Comparison of ENCODE assay signal across 18 mouse cellular contexts in genomic region chr13:9684153-9684923, GRCm38 (mm10).
DNase-seq lines count a peak whose midpoint lies in the region; ATAC-seq and TF ChIP-seq lines count a peak whose summit lies in the region.
"Had no signal": no experiment of that assay in that cellular context is flagged by ENCODE, and none has a peak within 500 bp of the region (broad histone marks: within the 10 kb centered on the region; RNA-seq: fewer than 3 reads in every experiment).

No protein-coding gene starts in this region.

- no peaks in the 10 kb centered on the region for H3K4me1 ChIP-seq in intestine, postnatal 0 days (replicated peaks; ENCODE audit: control insufficient read depth, insufficient read depth, low read length)
- H3K4me1 ChIP-seq: heart, embryonic 13.5 days; intestine, embryonic 15.5 days had no signal

- peak; percentile 33 for DNase-seq in left cerebral cortex, postnatal 4 days
- DNase-seq in left cerebral cortex, adult 11 months (ENCODE audit: low spot score): no peak
- peak; percentile 72 for DNase-seq in cerebellum, adult 11-12 months
- DNase-seq in cerebellum, adult 9-11 months: peak; percentile 74
- peak; percentile 30 to 49 for DNase-seq in layer of hippocampus, postnatal 10 days (ENCODE audit: low spot score in 2 of 2)
- DNase-seq: adrenal gland, adult 2 months; gastrocnemius, postnatal 25 days; kidney, postnatal 25 days; liver; lung, adult 2 months; spleen, adult 18-20 months; thymus, postnatal 25 days had no signal

- H3K36me3 ChIP-seq in intestine, postnatal 0 days (ENCODE audit: control insufficient read depth, insufficient read depth): peaks cover 58% of the 10 kb centered on the region

- WGBS in intestine, postnatal 0 days: 92% methylated on average over 11 of the region's 11 CpGs

- H3K27ac ChIP-seq in intestine, postnatal 0 days (ENCODE audit: low read depth, low read length): no peak overlapping the region
- H3K27ac ChIP-seq: heart, embryonic 13.5 days; intestine, embryonic 15.5 days had no signal

- intact Hi-C loops in left cerebral cortex, postnatal 4 days (cut with DNase I): no loop called here

- H3K9ac ChIP-seq in intestine, postnatal 0 days (ENCODE audit: low read depth, low read length): no peak overlapping the region
- H3K9ac ChIP-seq: heart, embryonic 13.5 days; intestine, embryonic 15.5 days had no signal

- no peak for ATAC-seq in intestine, postnatal 0 days
- ATAC-seq in megakaryocyte-erythroid progenitor cell, adult 5-6 weeks (replicated peaks; ENCODE audit: low FRiP score, low TSS enrichment, poor library complexity, severe bottlenecking): no peak
- ATAC-seq: CD4-positive, CD25-positive, alpha-beta regulatory T cell, adult 4 months; intestine, embryonic 15.5 days had no signal

- no peaks in the 10 kb centered on the region for H3K9me3 ChIP-seq in intestine, postnatal 0 days (ENCODE audit: control insufficient read depth)
- H3K9me3 ChIP-seq: heart, embryonic 13.5 days; intestine, embryonic 15.5 days had no signal

- TF ChIP-seq CTCF in intestine, postnatal 0 days (IDR thresholded peaks at IDR 0.05; ENCODE audit: low read depth): no peak

- H3K27me3 ChIP-seq in intestine, postnatal 0 days (replicated peaks; ENCODE audit: control insufficient read depth, insufficient read depth, low read length): no peaks in the 10 kb centered on the region
- H3K27me3 ChIP-seq: heart, embryonic 13.5 days; intestine, embryonic 15.5 days had no signal

- H3K4me3 ChIP-seq in intestine, postnatal 0 days (ENCODE audit: low read depth, low read length): no peak overlapping the region
- H3K4me3 ChIP-seq: heart, embryonic 13.5 days; intestine, embryonic 15.5 days; myocyte had no signal

- H3K4me2 ChIP-seq in intestine, postnatal 0 days (replicated peaks; ENCODE audit: low read depth): no peak overlapping the region
- H3K4me2 ChIP-seq: heart, embryonic 13.5 days; intestine, embryonic 15.5 days had no signal
